Mouse (Mus musculus) CH12F3 (cell line): ENCODE results near the gene Creb3l2.

Experiments used
- in situ Hi-C: fragments of 300-500 bp; cut with MboI; formaldehyde crosslinking; loops from 2 replicates; pipeline ENCODE4 v1.14.3; 2020; ENCODE audit warnings: low sequenced_read_pairs

Gene Creb3l2

DNA sequence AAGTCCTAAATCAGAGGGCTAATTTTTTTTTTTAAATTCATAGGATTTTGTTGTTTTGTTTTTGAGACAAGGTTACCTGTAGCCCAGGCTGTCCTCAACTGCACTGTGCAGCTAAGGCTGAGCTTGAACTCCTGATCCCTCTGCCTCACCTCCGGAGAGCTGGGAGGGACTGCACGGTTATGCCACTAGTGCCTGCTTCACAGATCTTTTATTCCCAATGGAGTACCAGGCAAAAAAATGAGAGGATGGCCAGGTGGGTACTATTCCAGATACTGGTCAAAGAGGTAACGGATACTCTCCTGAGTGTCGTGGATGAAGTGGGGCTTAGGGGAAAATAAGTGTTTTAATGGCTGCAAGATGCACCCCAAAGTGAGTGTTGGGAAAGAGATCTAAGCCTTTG, 835 bp upstream of the Creb3l2 start:
- in situ Hi-C loops, result loop anchor here (10.0 kb wide), 1 partner anchor 388 kb away; no protein-coding TSS in a partner anchor

DNA sequence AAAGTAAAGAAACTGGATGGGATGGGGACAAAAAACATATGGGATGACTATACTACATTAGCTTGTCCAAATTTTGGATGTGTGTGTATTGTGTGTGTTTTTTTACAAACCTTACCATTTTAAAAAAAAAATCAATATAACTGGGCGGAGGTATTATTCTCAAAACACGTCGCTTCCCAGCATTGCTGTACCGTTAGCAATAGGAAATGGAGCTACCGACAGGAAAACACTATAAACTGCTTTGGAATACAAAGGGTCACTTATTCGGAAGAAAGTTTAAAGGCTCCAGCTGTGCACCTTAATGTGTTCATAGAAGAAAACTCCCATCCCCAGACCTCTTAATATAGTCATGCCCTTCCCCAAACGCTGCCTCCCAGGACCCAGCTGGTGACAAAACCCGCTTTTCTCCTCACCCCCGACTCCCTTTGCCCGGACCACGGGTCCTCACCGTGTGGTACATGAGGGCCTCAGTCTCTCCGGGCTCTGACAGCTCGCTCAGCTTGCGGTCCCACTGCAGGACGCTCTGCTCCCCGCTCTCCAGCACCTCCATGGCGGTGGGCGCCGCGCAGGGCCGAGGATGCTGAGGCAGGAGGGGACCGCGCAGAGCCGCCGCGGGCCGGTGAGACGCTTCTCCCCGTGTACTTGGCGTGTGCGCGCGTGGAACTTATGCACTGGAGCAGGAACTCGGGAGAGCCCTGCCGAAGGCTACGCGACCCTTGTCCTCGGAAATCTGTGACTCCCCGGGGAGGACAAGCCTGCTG, 515 bp downstream of the Creb3l2 start:
- in situ Hi-C loops, result loop anchor here (10.0 kb wide), 1 partner anchor 387 kb away; no protein-coding TSS in a partner anchor

DNA sequence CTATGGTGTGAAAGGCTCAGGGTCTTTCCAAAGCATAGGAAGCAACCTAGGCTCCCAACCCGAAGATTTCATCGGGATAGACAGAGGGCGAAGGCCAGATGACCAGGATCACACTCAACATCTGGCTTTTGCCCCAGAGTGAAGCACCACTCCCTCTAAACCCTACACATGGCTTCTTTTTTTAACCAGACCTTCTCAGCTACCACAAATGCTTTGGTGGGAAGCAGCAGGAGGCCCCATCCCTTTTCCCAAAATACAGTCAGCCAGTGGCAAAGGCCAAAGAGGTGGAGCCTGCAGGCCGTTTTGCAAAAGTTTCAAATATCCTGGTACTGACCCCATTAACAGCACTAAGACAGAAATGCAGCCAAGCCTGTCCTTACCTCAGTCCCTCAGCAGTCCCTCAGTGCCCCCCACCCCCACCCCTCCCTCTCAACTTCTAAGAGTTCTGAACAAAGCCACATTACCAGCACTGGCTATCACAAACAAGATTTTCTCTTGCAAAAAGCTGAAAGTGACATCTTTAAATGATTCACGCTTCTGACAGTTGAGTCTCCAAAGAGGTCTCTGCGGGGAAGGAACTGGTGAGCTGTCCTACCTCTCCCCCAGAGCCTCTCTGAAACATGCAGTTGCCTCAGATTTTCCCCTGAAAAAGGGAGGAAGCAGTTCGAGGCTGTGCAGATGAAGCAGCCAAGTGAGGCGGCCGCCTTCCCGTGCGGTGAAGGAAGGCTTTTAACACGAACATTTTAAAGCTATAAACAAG, 1.3 kb downstream of the Creb3l2 start:
- in situ Hi-C loops, result loop anchor here (10.0 kb wide), 1 partner anchor 386 kb away; no protein-coding TSS in a partner anchor

DNA sequence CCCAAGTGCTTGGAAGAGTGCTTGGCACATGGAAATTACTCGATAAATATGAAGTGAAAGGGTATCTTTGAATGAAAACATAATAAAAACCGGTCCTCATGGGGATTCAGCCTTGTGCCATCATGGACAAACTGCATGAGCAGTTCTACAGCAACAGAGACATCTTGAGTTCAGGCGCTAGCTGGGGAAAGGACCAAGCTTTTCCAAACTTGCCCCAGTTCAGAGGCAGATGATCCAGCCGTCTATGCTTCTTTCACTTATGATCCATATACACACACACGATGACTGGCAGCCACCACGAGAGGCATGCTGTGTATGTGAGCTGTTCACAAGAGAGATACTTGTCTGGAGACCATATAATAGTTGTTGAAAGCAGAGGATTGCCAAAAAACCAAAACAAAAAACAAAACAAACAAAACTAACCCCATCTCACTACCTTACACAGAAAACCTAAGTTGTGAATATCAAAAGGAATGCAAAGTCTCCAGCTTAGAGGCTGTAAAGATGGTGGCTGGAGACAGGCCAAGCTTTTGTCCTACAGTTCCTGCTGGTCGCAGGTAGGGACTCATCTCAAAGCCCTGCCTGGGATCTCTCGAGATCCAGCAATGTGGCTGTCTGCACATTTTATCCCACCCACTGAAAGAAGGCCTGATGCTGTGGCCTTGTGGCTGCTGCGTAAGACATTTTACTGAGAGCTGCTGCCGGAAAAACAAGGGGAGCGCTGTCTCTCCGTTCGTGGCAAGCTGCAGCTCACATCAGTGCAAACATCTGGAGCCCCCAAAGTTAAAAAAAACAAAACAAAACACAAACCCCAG, 2.1 kb downstream of the Creb3l2 start:
- in situ Hi-C loops, result loop anchor here (10.0 kb wide), 1 partner anchor 385 kb away; no protein-coding TSS in a partner anchor

DNA sequence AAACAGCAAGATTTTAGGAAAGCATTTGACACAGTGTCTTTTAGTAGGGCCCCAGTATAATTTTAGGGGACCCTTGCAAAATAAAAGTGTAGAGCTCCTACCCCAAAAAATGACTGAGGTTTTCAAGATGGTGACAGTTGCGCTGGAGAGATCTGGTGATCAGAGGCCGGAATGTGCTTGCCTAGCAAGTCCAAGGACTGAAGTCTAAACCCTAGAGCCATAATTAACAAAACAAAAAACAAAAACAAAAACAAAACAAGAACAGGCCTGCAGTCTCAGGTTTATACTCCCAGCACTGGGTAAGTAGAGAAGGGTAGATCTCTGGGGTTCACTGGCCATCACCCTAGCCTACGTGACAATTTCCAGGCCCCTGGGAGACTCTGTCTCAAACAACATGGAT, 3.4 kb downstream of the Creb3l2 start:
- in situ Hi-C loops, result no loop called here

DNA sequence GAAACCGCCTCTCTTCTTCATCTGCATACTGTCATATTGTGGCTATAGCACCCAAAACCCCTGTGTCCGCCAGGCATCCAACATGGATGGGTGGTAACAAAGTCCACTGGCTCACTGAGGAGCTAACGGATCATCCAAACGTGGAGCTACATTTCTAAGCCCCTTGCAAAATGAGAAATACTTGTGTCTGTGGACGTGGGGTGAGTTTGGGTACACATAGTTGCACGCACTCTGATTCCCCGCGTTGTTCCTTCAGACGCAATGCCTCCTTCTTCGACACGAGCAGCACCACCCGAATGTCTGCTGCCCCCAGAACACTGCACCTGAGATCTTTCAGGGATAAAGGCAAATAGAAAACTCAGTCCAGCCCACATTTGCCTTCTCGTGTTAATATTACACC, 4.9 kb downstream of the Creb3l2 start:
- in situ Hi-C loops, result no loop called here

DNA sequence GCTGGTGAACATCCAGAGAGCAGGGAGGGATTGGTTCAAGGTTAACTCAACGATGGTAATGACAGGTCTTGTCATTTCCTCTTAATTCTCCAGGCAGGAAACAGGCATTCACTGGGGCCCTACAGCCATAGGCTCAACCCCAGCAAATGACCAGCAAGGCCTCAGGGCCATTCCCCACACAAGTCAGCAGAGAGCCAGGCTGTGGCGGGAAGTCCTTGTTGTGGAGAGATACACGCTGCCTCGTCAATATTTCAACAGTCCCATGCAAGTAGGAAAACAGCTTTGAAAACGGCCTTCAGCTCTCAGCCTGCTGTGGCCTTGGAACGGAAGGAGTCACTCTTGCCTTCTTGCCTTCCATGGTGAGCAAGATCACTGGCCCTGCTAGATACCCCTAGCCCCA, 6.6 kb downstream of the Creb3l2 start:
- in situ Hi-C loops, result no loop called here

DNA sequence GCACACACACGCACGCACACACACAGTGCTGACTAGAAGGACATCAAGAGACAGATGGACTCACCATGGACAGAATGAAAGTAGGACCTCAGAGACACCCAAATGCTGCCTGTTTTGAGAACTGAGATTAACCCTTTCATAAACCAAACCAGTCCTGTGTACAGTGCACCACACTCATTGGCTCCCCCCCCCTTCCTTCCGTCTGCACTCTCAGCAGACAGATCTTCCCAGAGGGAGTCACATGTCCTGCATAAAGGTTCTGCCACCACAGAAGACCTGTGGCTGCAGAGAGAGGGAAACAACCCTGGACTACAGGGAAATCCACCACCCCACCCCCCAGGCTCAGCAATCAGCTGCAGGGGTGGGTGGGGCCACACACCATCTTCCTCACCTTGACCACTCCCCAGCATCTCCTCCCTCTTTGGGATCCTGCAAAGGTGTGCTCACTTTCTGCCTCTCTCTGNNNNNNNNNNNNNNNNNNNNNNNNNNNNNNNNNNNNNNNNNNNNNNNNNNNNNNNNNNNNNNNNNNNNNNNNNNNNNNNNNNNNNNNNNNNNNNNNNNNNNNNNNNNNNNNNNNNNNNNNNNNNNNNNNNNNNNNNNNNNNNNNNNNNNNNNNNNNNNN, 12.0 kb downstream of the Creb3l2 start:
- in situ Hi-C loops, result no loop called here

DNA sequence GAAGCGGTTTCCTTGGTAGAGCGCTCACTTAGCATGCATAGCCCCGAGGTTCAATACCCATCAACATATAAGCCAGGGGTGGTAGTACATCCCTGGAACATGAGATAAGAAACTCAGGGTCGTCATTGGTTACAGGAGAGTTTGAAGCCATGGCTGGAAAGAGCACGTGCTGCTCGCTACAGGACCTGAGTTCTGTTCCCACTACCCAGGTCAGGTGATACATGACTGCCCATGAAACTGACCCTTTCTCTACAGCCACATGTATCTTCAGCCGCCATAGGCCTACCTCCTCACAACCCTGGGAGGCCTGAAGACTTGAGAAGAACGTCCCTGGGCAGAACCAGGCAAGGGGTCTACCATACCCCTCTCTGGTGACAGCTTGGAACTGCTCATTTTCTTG, 13.0 kb downstream of the Creb3l2 start:
- in situ Hi-C loops, result no loop called here

DNA sequence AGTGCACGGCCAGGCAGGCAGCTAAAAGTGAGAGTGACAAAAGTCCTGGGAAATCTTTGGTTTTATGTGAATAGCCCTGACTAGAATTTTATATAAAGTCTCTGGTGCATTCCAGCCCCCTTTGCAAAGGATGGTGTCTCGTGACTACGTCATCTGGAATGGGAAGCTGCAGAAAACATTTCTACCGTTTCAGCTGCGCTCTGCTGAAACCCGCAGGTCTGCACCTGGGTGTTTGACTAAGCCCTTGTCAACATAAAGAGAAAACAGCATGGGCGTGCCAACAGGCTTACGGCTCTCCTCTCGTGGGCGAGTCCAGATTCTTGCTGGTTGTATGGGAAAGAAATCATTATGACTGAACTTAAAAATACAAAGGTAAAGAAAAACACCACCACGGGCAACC, 13.9 kb downstream of the Creb3l2 start:
- in situ Hi-C loops, result no loop called here

DNA sequence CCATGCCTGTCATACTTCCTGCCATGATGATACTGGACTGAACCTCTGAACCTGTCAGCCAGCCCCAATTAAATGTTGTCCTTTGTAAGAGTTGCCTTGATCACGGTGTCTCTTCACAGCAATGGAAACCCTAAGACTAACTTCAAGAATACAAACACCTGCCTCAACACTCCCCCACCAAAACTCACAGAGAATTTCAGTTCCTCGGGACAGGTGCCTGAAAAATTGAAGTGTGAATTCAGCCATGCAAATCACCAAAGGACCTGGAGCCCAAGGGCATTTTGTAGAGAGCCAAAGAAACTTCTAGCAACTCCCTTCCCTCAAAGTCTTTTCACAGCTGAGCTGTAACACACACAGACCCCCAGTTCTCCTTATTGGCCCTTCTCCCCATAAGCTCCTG, 15.3 kb downstream of the Creb3l2 start:
- in situ Hi-C loops, result no loop called here

DNA sequence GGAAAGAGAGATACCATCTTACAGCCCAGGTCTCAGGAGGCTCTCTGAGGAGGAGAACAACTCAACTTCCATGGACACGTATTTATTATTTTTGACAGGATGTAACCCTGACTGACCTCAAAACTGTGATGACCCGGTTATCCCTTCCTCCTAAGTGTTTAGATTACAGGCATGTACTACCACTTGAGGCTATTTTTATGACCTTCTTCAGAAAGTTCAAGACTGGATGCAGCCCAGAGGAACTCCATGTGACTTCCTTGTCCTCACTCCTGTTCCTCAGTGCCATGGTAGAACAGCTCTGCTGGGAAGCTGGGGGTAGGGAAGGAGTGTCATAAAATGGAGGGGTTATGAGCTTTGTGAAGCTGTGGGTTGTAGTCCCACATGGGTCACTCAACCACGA, 16.1 kb downstream of the Creb3l2 start:
- in situ Hi-C loops, result no loop called here

DNA sequence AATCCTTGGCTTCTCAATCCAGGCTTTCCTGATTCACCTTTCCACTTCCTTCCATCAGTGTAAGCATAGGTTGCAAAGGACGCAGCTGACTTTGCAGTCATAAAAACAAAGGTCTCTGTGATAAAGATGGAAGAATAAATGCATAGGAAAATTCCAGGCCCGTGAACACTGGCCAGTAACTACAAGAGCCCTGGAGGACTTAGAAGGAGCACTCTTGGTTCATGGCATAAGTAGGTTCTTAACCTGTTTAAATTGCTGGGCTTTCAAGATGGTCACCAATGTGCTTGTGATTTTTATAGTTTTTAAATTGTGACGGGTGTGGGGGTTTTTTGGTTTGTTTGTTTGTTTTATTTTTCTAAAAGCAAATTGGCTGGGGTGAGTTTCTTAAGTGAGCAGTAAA, 16.9 kb downstream of the Creb3l2 start:
- in situ Hi-C loops, result no loop called here

DNA sequence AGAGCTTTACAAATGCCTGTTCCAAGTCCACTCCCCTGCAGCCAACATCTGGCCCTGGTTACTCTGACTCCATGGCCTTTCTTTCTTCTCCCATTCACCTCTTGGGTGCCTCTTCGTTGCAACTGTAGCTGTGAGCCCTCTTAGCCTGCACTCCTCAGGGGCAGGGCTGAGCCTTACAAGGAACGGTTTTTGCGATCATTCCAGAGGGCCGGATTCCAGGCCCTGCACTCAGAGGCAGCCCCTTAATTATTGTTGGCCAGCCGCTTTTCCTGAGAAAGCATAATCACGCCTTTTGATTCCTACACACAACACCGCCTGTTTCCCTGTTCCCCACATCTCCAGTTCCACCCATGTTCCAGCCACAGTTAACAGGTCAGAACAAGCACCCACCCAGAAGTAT, 17.6 kb downstream of the Creb3l2 start:
- in situ Hi-C loops, result no loop called here

DNA sequence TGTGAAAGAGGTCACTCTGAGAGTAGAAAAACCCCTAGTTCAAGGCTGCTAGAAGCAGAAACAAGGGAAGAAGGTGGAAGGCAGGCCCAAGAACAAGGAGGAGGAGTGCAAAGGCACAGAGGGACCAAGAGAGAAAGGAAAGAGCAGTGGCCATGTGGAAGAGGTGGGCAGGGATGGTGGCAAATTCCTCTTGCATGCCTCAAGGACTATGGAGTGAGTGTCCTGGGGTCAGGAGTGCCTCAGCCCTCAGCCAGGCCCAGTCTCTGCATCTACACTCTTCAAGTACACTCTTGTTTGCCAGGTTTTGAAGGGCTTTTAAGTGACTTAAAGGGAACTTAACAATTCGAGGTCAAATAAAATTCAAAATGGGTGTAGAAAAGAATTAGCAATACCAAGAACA, 18.6 kb downstream of the Creb3l2 start:
- in situ Hi-C loops, result no loop called here

DNA sequence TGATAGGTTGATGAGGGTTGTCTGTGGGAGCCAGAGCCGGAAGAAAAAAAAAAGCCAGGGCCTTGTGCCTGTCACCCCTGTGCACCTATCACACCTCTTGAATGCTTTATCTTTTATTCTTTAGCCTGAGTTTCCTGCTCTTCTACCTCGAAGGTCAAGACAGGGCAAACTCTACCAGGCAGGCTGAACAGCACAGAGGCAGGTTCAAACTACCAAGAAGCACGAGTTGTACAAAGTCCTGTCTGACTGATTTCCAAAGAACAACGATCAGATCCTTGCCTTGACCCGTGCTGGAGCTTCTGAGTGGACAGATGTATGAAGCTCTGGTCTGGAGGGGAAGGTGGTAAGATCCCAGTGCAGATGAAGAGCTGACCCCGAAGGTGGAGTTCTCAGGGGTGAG, 20.8 kb downstream of the Creb3l2 start:
- in situ Hi-C loops, result no loop called here

DNA sequence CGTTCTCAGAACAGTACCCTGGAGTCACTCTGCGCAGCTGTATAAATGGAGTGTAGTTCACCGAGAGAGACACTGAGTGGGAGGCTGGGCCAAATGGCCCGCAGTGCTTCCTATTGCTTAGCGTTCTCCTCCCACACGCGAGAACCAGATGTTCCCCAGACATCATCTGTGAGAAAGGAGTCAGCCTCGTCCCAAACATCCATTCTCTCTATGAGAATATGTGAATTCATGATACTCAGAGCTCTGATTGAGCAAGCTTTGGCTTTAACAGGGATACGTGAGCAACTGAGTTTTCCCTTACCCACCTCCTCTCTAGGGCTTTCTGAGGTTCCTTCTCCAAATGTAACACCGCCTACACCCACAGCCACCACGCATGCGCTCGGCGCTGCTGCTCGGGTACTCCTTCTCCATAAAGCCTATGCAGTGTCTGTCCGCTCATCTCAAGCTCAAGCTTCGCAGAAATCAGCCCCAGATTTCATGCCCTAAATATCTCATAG, 22.5 kb downstream of the Creb3l2 start:
- in situ Hi-C loops, result no loop called here

DNA sequence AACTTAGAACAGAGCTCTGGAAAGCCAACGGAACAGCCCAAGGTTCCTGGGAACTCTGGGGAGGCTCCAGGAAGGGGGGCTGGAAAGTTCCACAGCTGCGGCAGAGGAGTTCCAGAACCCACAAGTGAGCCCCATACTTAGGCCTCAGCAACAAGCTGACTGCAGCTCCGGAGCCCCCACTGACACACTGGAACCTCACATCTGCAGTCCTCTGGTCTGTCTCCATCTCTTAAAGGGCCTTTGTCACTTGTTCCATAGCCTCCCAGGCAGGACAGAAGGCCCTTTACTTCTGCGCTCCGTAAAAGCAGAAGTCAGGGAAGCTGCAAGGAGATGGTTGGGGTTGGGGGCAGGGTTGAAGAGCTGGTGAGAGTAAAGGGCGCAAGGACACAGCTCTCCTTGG, 23.0 kb downstream of the Creb3l2 start:
- in situ Hi-C loops, result no loop called here

DNA sequence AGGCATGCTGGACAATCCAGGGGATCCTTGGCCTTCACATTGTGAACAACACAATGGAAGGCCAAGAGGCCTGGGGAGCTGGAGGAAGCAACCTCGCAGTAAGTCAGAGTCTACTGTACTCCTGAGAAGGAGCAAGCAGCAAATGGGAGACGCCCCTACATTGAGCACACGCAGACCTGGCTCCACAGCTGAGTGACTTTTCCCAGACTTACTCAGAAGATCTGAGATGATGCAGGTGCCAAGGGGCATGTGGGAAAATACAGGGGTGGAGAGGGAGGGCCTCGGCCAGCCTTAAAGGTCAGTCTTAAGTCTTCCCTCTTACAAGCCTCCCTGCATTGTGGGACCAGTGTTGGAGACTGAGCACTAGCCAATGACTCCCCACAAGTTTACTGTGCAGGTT, 25.2 kb downstream of the Creb3l2 start:
- in situ Hi-C loops, result no loop called here

DNA sequence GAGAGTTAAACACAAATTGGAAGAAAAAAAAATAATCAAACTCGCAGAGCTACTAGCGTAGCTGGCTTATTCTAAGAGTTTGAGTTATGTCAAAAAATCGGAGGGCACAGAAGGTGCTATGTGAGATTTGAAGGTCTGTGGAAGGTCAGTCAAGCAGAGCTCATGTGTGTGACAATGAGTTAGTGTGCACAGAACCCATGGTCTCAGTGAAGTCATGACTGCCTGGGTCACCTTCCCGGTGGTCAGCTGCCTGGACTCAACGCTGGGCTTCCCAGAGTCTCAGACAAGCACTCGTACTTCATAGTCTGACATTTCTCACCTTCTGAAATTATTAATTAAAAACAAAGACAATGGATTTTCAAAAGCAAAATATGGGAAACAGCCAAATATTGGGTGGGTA, 26.4 kb downstream of the Creb3l2 start:
- in situ Hi-C loops, result no loop called here

DNA sequence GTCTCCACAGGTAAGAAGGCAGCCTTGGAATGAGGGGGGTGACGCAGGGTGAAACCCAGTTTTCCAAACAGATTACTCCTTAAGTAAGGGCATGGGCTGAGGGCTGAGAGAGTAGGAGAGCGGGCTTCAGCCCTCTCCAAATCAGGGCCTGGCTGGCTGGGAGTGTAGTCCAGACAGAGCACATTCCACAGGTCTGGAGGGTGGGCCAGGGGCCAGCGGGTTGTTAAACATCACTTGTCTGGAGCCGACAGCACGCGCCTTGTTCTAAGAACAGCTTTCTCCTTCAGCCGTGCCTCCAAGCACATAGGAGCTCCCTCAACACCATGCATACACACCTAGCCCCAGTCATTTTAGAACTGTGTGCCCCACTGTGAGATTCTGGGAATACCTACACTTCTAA, 26.9 kb downstream of the Creb3l2 start:
- in situ Hi-C loops, result no loop called here
